Mouse (Mus musculus) E14TG2a.4 (cell line): Measurements from ENCODE around the gene Mat2a.

ENCODE experiments used
- H3K27me3 ChIP-seq: 2 replicates; pipeline ENCODE4 v1.6.1; 2014; ENCODE audit warnings: low read length, control low read depth; ENCODE audit not compliant: insufficient read depth
- H3K36me3 ChIP-seq: 2 replicates; pipeline ENCODE4 v1.6.1; 2014; ENCODE audit warnings: low read length, control low read depth; ENCODE audit not compliant: insufficient read depth
- H3K4me1 ChIP-seq: replicated peaks from 2 replicates; pipeline ENCODE4 v1.6.1; 2014; ENCODE audit warnings: low read depth, low read length, control low read depth
- H3K4me3 ChIP-seq: replicated peaks from 2 replicates; pipeline ENCODE4 v1.5.1; 2014; ENCODE audit warnings: mild to moderate bottlenecking, low read length
- H3K9me3 ChIP-seq: 2 replicates; pipeline ENCODE4 v1.6.1; 2014; ENCODE audit warnings: low read length, control low read depth
- CTCF ChIP-seq: conservative IDR thresholded peaks from 2 replicates; pipeline ENCODE4 v1.5.1; 2014; ENCODE audit warnings: low read length
- NANOG ChIP-seq: IDR thresholded peaks from 2 replicates; pipeline ENCODE4 v1.6.1; 2014; ENCODE audit warnings: borderline replicate concordance, low read length, mixed read lengths
- POU5F1 ChIP-seq: IDR thresholded peaks from 2 replicates; pipeline ENCODE4 v1.6.1; 2014; ENCODE audit warnings: low read length, borderline replicate concordance

The Mat2a gene

GRCm38 (mm10) chr6:72385258-72385657 is 54.1 kb downstream of the Mat2a start:
- TF ChIP-seq CTCF (no peak), NANOG (no peak), POU5F1 (no peak)
- Histone ChIP-seq H3K9me3 (no peaks in the 10 kb centered on the region), H3K4me3 (no peak overlapping the region), H3K36me3 (no peaks in the 10 kb centered on the region), H3K27me3 (peaks cover 52% of the 10 kb centered on the region), H3K4me1 (peaks cover 13% of the 10 kb centered on the region)

GRCm38 (mm10) chr6:72383952-72384351 is 55.4 kb downstream of the Mat2a start:
- Histone ChIP-seq H3K4me3 (no peak overlapping the region), H3K9me3 (no peaks in the 10 kb centered on the region), H3K36me3 (no peaks in the 10 kb centered on the region), H3K4me1 (peaks cover 9% of the 10 kb centered on the region; the same call in 1 of the 2 replicates), H3K27me3 (peaks cover 58% of the 10 kb centered on the region)
- TF ChIP-seq NANOG (no peak), CTCF (no peak), POU5F1 (no peak)

- Histone ChIP-seq H3K36me3 (no peaks in the 10 kb centered on the region), H3K27me3 (peaks cover 58% of the 10 kb centered on the region), H3K4me1 (peaks cover 9% of the 10 kb centered on the region; the same call in 1 of the 2 replicates), H3K4me3 (no peak overlapping the region), H3K9me3 (no peaks in the 10 kb centered on the region)
- TF ChIP-seq CTCF (no peak), POU5F1 (no peak), NANOG (no peak)
These were observed 56.1 kb downstream of the Mat2a start for GRCm38 (mm10) chr6:72383142-72383820.
